Mouse (Mus musculus) limb, embryonic 11.5 days (tissue): Measurements from ENCODE around the gene Snx3. TPM values are rescaled to one million over a fixed set of nuclear protein-coding genes. Genes with fewer than 3 reads are reported as not detected.

ENCODE experiments used
- ATAC-seq: fragments of 200-750 bp; cut with Nextera tagmentation; 2 replicates; pipeline ENCODE4 v1.8.0; 2017; ENCODE audit warnings: low read depth; ENCODE audit not compliant: insufficient number of reproducible peaks, low FRiP score, low TSS enrichment
- DNase-seq: peaks from one replicate; pipeline ENCODE4 v3.0.0-alpha.2; 2015; ENCODE audit warnings: low spot score
- H3K27ac ChIP-seq: fragments of 300-500 bp; sonication (generic); replicated peaks from 2 replicates; pipeline ENCODE4 v1.5.1; 2014; ENCODE audit warnings: low read depth, mild to moderate bottlenecking, low read length
- H3K27me3 ChIP-seq: fragments of 300-500 bp; sonication (generic); 2 replicates; pipeline ENCODE4 v1.6.1; 2014; ENCODE audit warnings: mild to moderate bottlenecking, low read length, mixed read lengths; ENCODE audit not compliant: control insufficient read depth, insufficient read depth
- H3K36me3 ChIP-seq: fragments of 300-500 bp; sonication (generic); 2 replicates; pipeline ENCODE4 v1.6.1; 2014; ENCODE audit warnings: mild to moderate bottlenecking, low read length, moderate library complexity, mixed read lengths; ENCODE audit not compliant: control insufficient read depth, insufficient read depth
- H3K4me1 ChIP-seq: fragments of 300-500 bp; sonication (generic); 2 replicates; pipeline ENCODE4 v1.6.1; 2014; ENCODE audit warnings: low read length, mixed read lengths; ENCODE audit not compliant: control insufficient read depth, insufficient read depth
- H3K4me2 ChIP-seq: fragments of 300-500 bp; sonication (generic); 2 replicates; pipeline ENCODE4 v1.6.1; 2014; ENCODE audit warnings: low read depth, mild to moderate bottlenecking, moderate library complexity; ENCODE audit not compliant: severe bottlenecking
- H3K4me3 ChIP-seq: fragments of 300-500 bp; sonication (generic); 2 replicates; pipeline ENCODE4 v1.5.1; 2014; ENCODE audit warnings: low read depth, low read length
- H3K9ac ChIP-seq: fragments of 300-500 bp; sonication (generic); 2 replicates; pipeline ENCODE4 v1.6.1; 2014; ENCODE audit warnings: mild to moderate bottlenecking, low read length
- H3K9me3 ChIP-seq: fragments of 300-500 bp; sonication (generic); 2 replicates; pipeline ENCODE4 v1.6.1; 2016; ENCODE audit warnings: low read length; ENCODE audit not compliant: control insufficient read depth
- WGBS: fragments of 180-500 bp; shearing (Covaris S2); extraction: QIAGEN DNeasy Blood & Tissue Kit; methylation state at CpG from one replicate; pipeline ENCODE4 v1.1.7; 2014; 5-methylcytosine and 5-hydroxymethylcytosine counted together
- polyA plus RNA-seq: library from polyadenylated mRNA; unstranded; fragments of >200 nt; fragmentation: Nextera tagmentation; extraction: Ambion mirVana; gene quantifications from 2 replicates; pipeline ENCODE4 v1.2.1, GENCODE M21; 2014

Gene Snx3
- polyA plus RNA-seq, 1 experiment from 2014 or later = 248 TPM

- Histone ChIP-seq H3K9me3 (no peaks in the 10 kb centered on the region), H3K27ac (no peak overlapping the region), H3K4me1 (peaks cover 4% of the 10 kb centered on the region), H3K4me2 (no peak overlapping the region), H3K27me3 (no peaks in the 10 kb centered on the region), H3K9ac (no peak overlapping the region), H3K4me3 (no peak overlapping the region), H3K36me3 (no peaks in the 10 kb centered on the region)
- ATAC-seq (no peak), DNase-seq (no peak)
- 76% methylated on average over 5 of the region's 5 CpGs for WGBS
Measured at GRCm38 (mm10) chr10:42521315-42521981, 19.6 kb downstream of the Snx3 start.

GRCm38 (mm10) chr10:42522912-42523311, 21.1 kb downstream of the Snx3 start:
- Histone ChIP-seq H3K9ac (no peak overlapping the region), H3K36me3 (no peaks in the 10 kb centered on the region; the same call in 1 of the 2 replicates), H3K4me1 (peaks cover 4% of the 10 kb centered on the region), H3K27ac (no peak overlapping the region), H3K27me3 (no peaks in the 10 kb centered on the region), H3K4me3 (no peak overlapping the region), H3K4me2 (no peak overlapping the region), H3K9me3 (no peaks in the 10 kb centered on the region)
- ATAC-seq (no peak), DNase-seq (no peak)
- WGBS = 59% methylated on average over 2 of the region's 2 CpGs

GRCm38 (mm10) chr10:42523556-42524162, 21.8 kb downstream of the Snx3 start:
- Histone ChIP-seq H3K36me3 (peaks cover 2% of the 10 kb centered on the region), H3K4me2 (no peak overlapping the region), H3K4me1 (peaks cover 4% of the 10 kb centered on the region), H3K27me3 (no peaks in the 10 kb centered on the region), H3K9me3 (no peaks in the 10 kb centered on the region), H3K9ac (no peak overlapping the region), H3K4me3 (no peak overlapping the region), H3K27ac (no peak overlapping the region)
- ATAC-seq = no peak
- DNase-seq = no peak
- WGBS = 75% methylated on average over 11 of the region's 11 CpGs

- H3K4me3 ChIP-seq = no peak overlapping the region
- no peak overlapping the region for H3K9ac ChIP-seq
- H3K36me3 ChIP-seq = peaks cover 4% of the 10 kb centered on the region
- no peak overlapping the region for H3K4me2 ChIP-seq
- no peaks in the 10 kb centered on the region for H3K9me3 ChIP-seq
- DNase-seq (no peak), ATAC-seq (no peak)
- no peak overlapping the region for H3K27ac ChIP-seq
- 97% methylated on average over 3 of the region's 3 CpGs for WGBS
- H3K4me1 ChIP-seq = peaks cover 4% of the 10 kb centered on the region
- H3K27me3 ChIP-seq = no peaks in the 10 kb centered on the region
Measured at GRCm38 (mm10) chr10:42525682-42526081, 23.9 kb downstream of the Snx3 start.

- no peak overlapping the region for H3K9ac ChIP-seq
- no peaks in the 10 kb centered on the region for H3K27me3 ChIP-seq
- DNase-seq = no peak
- no peak for ATAC-seq
- H3K9me3 ChIP-seq = no peaks in the 10 kb centered on the region
- no peak overlapping the region for H3K4me3 ChIP-seq
- 93% methylated on average over 11 of the region's 11 CpGs for WGBS
- peaks cover 7% of the 10 kb centered on the region for H3K36me3 ChIP-seq
- no peak overlapping the region for H3K4me2 ChIP-seq
- no peaks in the 10 kb centered on the region for H3K4me1 ChIP-seq
- no peak overlapping the region for H3K27ac ChIP-seq
Measured at GRCm38 (mm10) chr10:42533836-42534453, 32.1 kb downstream of the Snx3 start.

- Histone ChIP-seq H3K9ac (no peak overlapping the region), H3K9me3 (no peaks in the 10 kb centered on the region), H3K27ac (no peak overlapping the region), H3K27me3 (no peaks in the 10 kb centered on the region), H3K36me3 (peaks cover 5% of the 10 kb centered on the region; the same call in 1 of the 2 replicates), H3K4me2 (no peak overlapping the region), H3K4me3 (no peak overlapping the region), H3K4me1 (no peaks in the 10 kb centered on the region)
- WGBS = 83% methylated on average over 9 of the region's 9 CpGs
- ATAC-seq (no peak), DNase-seq (no peak)
Measured at GRCm38 (mm10) chr10:42537571-42538316, 35.9 kb downstream of the Snx3 start.

GRCm38 (mm10) chr10:42545707-42546503, 44.1 kb downstream of the Snx3 start:
- 81% methylated on average over 6 of the region's 6 CpGs for WGBS
- no peaks in the 10 kb centered on the region for H3K27me3 ChIP-seq
- no peak for ATAC-seq

GRCm38 (mm10) chr10:42546507-42546906, 44.7 kb downstream of the Snx3 start:
- H3K27me3 ChIP-seq = no peaks in the 10 kb centered on the region
- no peaks in the 10 kb centered on the region for H3K36me3 ChIP-seq
- ATAC-seq (no peak), DNase-seq (no peak)
- no peak overlapping the region for H3K4me2 ChIP-seq
- no peak overlapping the region for H3K4me3 ChIP-seq
- no peaks in the 10 kb centered on the region for H3K9me3 ChIP-seq
- no peak overlapping the region for H3K27ac ChIP-seq
- no peak overlapping the region for H3K9ac ChIP-seq
- 94% methylated on average over 3 of the region's 3 CpGs for WGBS
- H3K4me1 ChIP-seq = no peaks in the 10 kb centered on the region

More at GRCm38 (mm10) chr10:42545707-42546503, 44.1 kb downstream of the Snx3 start:
- Histone ChIP-seq H3K27ac (no peak overlapping the region), H3K36me3 (no peaks in the 10 kb centered on the region), H3K4me1 (no peaks in the 10 kb centered on the region), H3K4me3 (no peak overlapping the region), H3K9me3 (no peaks in the 10 kb centered on the region), H3K4me2 (no peak overlapping the region), H3K9ac (no peak overlapping the region)
- DNase-seq = no peak
